Mouse (Mus musculus): ENCODE data around the gene Eva1c.

Gene Eva1c

GRCm38 (mm10) chr16:90822284-90822935 is 4.1 kb upstream of the Eva1c start:
- in situ Hi-C loops (cut with MboI; ENCODE audit: unreplicated experiment in 2 of 2): loop anchor here (5.0 to 25.0 kb wide), 2 partner anchors 100 to 215 kb away; partner anchors contain the start of gene Paxbp1 (in 2 of the 2)

- in situ Hi-C loops (cut with MboI; ENCODE audit: unreplicated experiment in 2 of 2): loop anchor here (5.0 to 25.0 kb wide), 2 partner anchors 99 to 214 kb away; partner anchors contain the start of gene Paxbp1 (in 2 of the 2)
Measured at GRCm38 (mm10) chr16:90822981-90823380, 3.5 kb upstream of the Eva1c start.

GRCm38 (mm10) chr16:90823986-90824385 is 2.5 kb upstream of the Eva1c start:
- in situ Hi-C loops (cut with MboI; ENCODE audit: unreplicated experiment in 2 of 2): loop anchor here (5.0 to 25.0 kb wide), 2 partner anchors 98 to 213 kb away; partner anchors contain the start of gene Paxbp1 (in 2 of the 2)

- in situ Hi-C loops (cut with MboI; ENCODE audit: unreplicated experiment in 2 of 2): no loop called here
Measured at GRCm38 (mm10) chr16:90826041-90826440, 478 bp upstream of the Eva1c start.

DNA sequence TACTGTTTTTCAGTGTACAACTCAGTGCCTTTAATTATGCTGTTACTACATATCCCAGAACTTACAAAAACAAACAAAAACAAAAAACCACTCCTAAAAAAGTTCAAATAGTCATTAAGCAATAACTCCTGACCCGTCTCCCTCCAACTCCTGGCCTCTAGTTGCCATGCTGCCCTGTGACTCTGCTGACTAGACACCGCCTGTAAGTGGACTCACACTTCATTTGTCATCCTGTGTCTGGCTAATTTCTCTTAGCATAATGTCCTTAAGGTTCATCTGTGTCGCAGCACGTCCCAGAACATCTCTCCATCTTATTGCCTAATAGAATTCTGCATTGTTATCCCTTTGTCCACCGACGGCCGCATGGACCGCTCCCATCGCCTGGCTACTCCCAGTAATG is 979 bp downstream of the Eva1c start:
- in situ Hi-C loops (cut with MboI; ENCODE audit: unreplicated experiment in 2 of 2): no loop called here

DNA sequence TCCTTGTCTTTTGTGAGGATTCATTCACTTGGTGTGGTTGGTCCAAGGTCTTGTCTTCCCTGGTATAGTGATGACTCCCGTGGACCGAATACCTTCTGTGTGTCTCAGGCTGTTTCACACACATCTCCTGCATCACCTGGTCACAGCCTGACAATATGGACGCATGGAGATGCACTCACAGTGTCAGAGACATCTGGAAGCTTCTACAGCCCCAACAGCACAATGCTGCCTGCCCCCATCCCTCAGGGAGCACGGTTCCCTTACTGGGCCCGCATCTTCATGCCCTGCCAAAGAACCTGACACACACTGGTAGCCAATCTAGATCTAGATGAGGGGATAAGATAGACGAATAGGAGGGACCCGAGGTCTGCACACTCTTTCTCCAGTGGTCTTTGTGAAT is 2.6 kb downstream of the Eva1c start:
- in situ Hi-C loops (cut with MboI; ENCODE audit: unreplicated experiment in 2 of 2): no loop called here

DNA sequence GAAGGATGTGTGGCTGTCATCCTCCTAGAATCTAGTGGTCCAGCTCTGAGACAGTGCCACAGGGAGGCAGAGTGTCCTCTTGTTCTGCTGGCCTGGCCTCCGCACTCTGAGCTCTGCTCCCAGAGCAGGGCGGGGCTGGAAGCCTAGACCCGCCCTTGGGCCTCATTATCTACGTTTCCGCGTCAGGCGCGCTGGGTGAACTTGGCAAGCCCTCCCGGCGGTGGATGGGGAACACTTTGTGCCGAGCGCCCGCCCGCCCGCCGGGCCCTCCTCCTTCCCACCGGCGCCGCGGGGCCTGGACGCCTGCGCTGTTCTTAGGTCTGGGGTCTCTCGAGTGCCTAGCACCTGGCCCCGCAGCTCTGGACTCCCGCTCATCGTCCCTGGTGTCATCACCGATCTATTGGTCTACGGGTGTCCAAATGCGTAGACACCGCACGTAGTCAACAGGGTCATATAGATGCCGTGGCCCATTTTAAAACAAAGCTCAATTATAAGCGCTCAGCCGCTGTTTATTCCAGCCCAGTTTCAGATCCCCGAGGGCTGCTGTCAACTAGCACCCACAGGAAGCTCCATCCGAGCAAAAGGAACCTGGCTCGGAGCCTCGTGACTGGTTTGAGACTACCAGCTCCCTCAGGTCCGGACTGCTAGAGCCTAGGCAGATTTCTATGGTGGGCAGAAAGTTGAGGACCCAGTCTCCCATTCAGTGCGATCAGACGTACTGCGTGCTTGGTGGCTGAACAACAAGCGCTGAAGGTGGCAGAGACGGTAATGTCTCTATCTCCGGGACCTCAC is 3.6 kb downstream of the Eva1c start:
- in situ Hi-C loops (cut with MboI; ENCODE audit: unreplicated experiment in 2 of 2): no loop called here

GRCm38 (mm10) chr16:90830686-90831439 is 4.3 kb downstream of the Eva1c start:
- in situ Hi-C loops (cut with MboI; ENCODE audit: unreplicated experiment in 2 of 2): no loop called here

- in situ Hi-C loops (cut with MboI; ENCODE audit: unreplicated experiment in 2 of 2): no loop called here
Measured at GRCm38 (mm10) chr16:90831676-90832075, 5.2 kb downstream of the Eva1c start.

DNA sequence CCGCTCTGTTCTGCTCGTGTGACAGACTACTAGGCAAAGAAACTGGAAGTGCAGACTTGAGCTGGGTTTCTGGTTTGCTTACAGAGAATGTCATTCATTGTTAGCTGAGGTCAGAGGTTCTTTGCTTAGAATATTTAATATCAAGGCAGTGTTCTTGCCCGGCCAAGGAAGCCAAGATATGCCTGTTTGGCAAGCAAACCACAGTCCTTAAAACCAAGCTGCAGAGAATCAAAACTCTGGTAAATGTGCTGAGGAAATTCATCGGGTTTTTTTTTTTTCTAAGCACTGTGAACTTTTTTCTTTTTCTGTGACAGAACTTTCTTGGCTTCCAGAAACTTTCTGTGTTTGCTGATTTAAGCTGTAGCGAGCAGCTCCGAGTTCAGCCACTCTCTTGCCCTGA is 6.0 kb downstream of the Eva1c start:
- in situ Hi-C loops (cut with MboI; ENCODE audit: unreplicated experiment in 2 of 2): no loop called here

- in situ Hi-C loops (cut with MboI; ENCODE audit: unreplicated experiment in 2 of 2): no loop called here
Measured at GRCm38 (mm10) chr16:90833041-90833791, 6.7 kb downstream of the Eva1c start.

DNA sequence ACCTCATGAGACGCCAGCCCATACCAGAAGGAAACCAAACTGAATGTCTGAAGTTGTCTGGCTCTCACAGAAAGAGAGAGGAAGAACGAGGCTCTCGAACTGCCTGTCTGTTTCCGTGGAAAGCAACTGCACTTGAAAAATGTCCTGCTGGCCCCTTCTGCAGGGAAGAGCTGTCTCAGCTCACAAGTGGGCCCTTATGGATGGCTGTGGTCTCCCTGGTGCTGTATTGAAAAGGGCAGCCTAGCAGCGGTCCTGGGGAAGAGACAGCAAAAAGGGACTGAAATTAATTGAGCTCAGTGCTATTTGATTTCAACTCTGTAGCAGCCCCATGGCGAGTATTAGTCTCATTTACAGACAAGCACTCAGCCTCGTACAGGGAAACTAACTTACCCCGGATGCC is 10.9 kb downstream of the Eva1c start:
- in situ Hi-C loops (cut with MboI; ENCODE audit: unreplicated experiment in 2 of 2): no loop called here

DNA sequence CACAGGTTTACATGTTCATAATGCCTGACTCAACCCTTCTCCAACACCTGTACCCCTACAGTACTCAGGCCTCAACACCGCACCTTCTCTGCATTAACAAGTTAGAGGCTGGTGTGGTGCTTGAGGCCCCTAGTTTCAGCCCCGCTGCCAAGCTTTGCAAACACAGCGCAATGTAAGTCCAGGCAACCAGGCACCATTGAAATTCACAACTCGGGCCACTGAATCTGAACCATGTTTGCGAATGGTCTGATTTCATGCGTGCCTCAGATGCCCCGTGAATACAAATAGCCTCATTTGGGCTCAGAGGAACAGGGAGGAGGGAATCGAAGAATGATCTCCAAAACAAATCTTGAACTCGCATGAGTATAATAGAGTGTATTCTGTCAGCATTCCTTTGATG is 15.6 kb downstream of the Eva1c start:
- in situ Hi-C loops (cut with MboI; ENCODE audit: unreplicated experiment in 2 of 2): no loop called here

DNA sequence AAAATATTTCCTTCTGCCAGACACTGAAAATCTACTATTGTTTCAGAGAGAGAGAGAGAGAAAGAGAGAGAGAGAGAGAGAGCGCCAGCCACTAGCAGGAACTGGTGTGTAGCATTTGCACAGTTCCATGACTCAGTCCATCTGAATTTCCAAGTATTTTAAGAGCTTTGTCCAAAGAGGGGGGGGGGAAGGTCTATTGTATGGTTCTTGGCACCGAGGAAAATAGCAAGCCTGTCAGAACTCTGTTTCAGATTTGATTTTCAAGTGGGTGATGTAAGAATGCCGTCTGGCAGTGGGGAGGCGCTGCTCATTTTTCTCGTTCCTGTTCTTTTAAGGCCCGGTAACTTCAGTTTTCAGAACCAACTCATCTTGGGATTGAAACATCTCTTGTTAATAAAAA is 18.5 kb downstream of the Eva1c start:
- in situ Hi-C loops (cut with MboI; ENCODE audit: unreplicated experiment in 2 of 2): no loop called here

- in situ Hi-C loops (cut with MboI; ENCODE audit: unreplicated experiment in 2 of 2): no loop called here
Measured at GRCm38 (mm10) chr16:90845591-90845990, 19.1 kb downstream of the Eva1c start.

DNA sequence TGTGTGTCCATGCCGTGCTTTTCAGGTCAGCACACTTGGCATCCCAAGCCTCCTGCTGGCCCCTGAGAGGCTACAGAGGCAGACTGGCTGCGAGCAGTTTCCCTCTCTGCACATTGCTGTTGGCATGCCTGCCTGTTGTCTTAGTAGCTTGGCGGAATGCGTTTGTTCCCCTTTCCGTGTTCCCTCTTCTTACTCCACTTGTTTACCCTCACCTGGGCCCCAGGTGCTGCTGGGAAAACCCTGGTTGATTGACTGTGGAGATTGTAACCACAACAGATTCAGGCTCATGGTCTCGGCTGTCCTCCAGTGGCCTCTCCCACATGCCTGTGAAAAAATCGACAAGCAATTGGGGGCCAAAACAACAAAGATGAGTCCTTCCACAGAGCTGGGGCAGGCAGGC is 22.2 kb downstream of the Eva1c start:
- in situ Hi-C loops (cut with MboI; ENCODE audit: unreplicated experiment in 2 of 2): no loop called here

- in situ Hi-C loops (cut with MboI; ENCODE audit: unreplicated experiment in 2 of 2): no loop called here
Measured at GRCm38 (mm10) chr16:90849262-90849661, 22.7 kb downstream of the Eva1c start.

GRCm38 (mm10) chr16:90850881-90851280 is 24.4 kb downstream of the Eva1c start:
- in situ Hi-C loops (cut with MboI; ENCODE audit: unreplicated experiment in 2 of 2): no loop called here

GRCm38 (mm10) chr16:90851621-90852334 is 25.3 kb downstream of the Eva1c start:
- in situ Hi-C loops (cut with MboI; ENCODE audit: unreplicated experiment in 2 of 2): no loop called here

All from v-Abl transformed pro-B cells (cell line).